Mouse (Mus musculus) MEL (cell line): ENCODE data around the gene Alad. TPM values are rescaled to one million over a fixed set of nuclear protein-coding genes. Genes with fewer than 3 reads are reported as not detected.

Experiments used
- DNase-seq: peaks from one replicate; pipeline ENCODE4 v3.0.0; 2011; ENCODE audit warnings: low read depth, low spot score
- H3K27ac ChIP-seq: 2 replicates; pipeline ENCODE4 v1.5.1; 2012; ENCODE audit warnings: low read depth, mild to moderate bottlenecking, control low read depth, low read length, moderate library complexity; ENCODE audit not compliant: control insufficient read depth
- H3K27me3 ChIP-seq, 2 experiments: fragments of 150-350 bp in 1 of 2; sonication (generic) in 1 of 2; 2 replicates each; pipeline ENCODE4 v1.6.1; 2012; ENCODE audit warnings: low read length in 2 of 2, mild to moderate bottlenecking in 2 of 2, improper control_type of control experiment in 1 of 2, moderate library complexity in 1 of 2; ENCODE audit not compliant: insufficient read depth in 2 of 2, control insufficient read depth in 1 of 2
- H3K36me3 ChIP-seq, 2 experiments: 2 replicates each; pipeline ENCODE4 v1.6.1; 2012 to 2014; ENCODE audit warnings: low read length in 2 of 2, improper control_type of control experiment in 1 of 2, inconsistent platforms in 1 of 2, mild to moderate bottlenecking in 1 of 2; ENCODE audit not compliant: insufficient read depth in 2 of 2, control insufficient read depth in 1 of 2
- H3K4me1 ChIP-seq, 2 experiments: fragments of 150-350 bp in 1 of 2; sonication (generic) in 1 of 2; 2 replicates each; pipeline ENCODE4 v1.6.1; 2012; ENCODE audit warnings: low read length in 2 of 2, improper control_type of control experiment in 1 of 2, mild to moderate bottlenecking in 1 of 2; ENCODE audit not compliant: insufficient read depth in 2 of 2, control insufficient read depth in 1 of 2
- H3K4me3 ChIP-seq, 2 experiments: fragments of 150-350 bp in 1 of 2; sonication (generic) in 1 of 2; 2 replicates each; pipeline ENCODE4 v1.5.1; 2012; ENCODE audit warnings: low read depth in 2 of 2, low read length in 2 of 2, mild to moderate bottlenecking in 2 of 2, moderate library complexity in 2 of 2, control low read depth in 1 of 2, improper control_type of control experiment in 1 of 2; ENCODE audit not compliant: control insufficient read depth in 1 of 2, insufficient read depth in 1 of 2
- H3K79me2 ChIP-seq: 2 replicates; pipeline ENCODE4 v1.6.1; 2012; ENCODE audit warnings: mild to moderate bottlenecking, low read length, moderate library complexity; ENCODE audit not compliant: control insufficient read depth, poor library complexity, insufficient read depth
- H3K9ac ChIP-seq: 2 replicates; pipeline ENCODE4 v1.6.1; 2012; ENCODE audit warnings: low read depth, mild to moderate bottlenecking, control low read depth, low read length, moderate library complexity; ENCODE audit not compliant: control insufficient read depth, poor library complexity, severe bottlenecking
- H3K9me3 ChIP-seq: fragments of 150-350 bp; sonication (generic); replicated peaks from 2 replicates; pipeline ENCODE4 v1.6.1; 2012; ENCODE audit warnings: mild to moderate bottlenecking, low read length, improper control_type of control experiment, moderate library complexity; ENCODE audit not compliant: insufficient read depth
- CHD2 ChIP-seq: IDR thresholded peaks from 2 replicates; pipeline ENCODE4 v1.6.1; 2011; ENCODE audit warnings: low read length, improper control_type of control experiment
- CTCF ChIP-seq, 3 experiments: IDR thresholded peaks in 2 of 3; conservative IDR thresholded peaks in 1 of 3; 2 replicates each; pipeline ENCODE4 v1.5.1; 2011 to 2012; ENCODE audit warnings: low read length in 3 of 3, low read depth in 2 of 3, mild to moderate bottlenecking in 2 of 3, improper control_type of control experiment in 1 of 3, inconsistent platforms in 1 of 3, mixed read lengths in 1 of 3, moderate library complexity in 1 of 3; ENCODE audit not compliant: control insufficient read depth in 1 of 3, insufficient read depth in 1 of 3, poor library complexity in 1 of 3, severe bottlenecking in 1 of 3
- ELF1 ChIP-seq: IDR thresholded peaks from 2 replicates; pipeline ENCODE4 v1.6.1; 2014; ENCODE audit warnings: low read depth, mild to moderate bottlenecking, inconsistent platforms, low read length, improper control_type of control experiment, moderate library complexity
- ETS1 ChIP-seq: IDR thresholded peaks from 2 replicates; pipeline ENCODE4 v1.6.1; 2012; ENCODE audit warnings: low read depth, mild to moderate bottlenecking, inconsistent platforms, low read length, improper control_type of control experiment, moderate library complexity
- MAFK ChIP-seq: IDR thresholded peaks from 2 replicates; pipeline ENCODE4 v1.6.1; 2011; ENCODE audit warnings: low read depth, mild to moderate bottlenecking, low read length, improper control_type of control experiment, borderline replicate concordance
- MAZ ChIP-seq: IDR thresholded peaks from 2 replicates; pipeline ENCODE4 v1.6.1; 2012; ENCODE audit warnings: low read depth, mild to moderate bottlenecking, inconsistent platforms, low read length, improper control_type of control experiment
- MEF2A ChIP-seq: IDR thresholded peaks from 2 replicates; pipeline ENCODE4 v1.6.1; 2014; ENCODE audit warnings: low read depth, mild to moderate bottlenecking, inconsistent platforms, low read length, improper control_type of control experiment; ENCODE audit not compliant: poor library complexity, insufficient replicate concordance, severe bottlenecking; ENCODE audit errors: extremely low read depth
- NELFE ChIP-seq: IDR thresholded peaks from 2 replicates; pipeline ENCODE4 v1.6.1; 2011; ENCODE audit warnings: low read depth, low read length, improper control_type of control experiment
- NRF1 ChIP-seq: IDR thresholded peaks from 2 replicates; pipeline ENCODE4 v1.6.1; 2014; ENCODE audit warnings: low read depth, mild to moderate bottlenecking, inconsistent platforms, low read length, improper control_type of control experiment, moderate library complexity; ENCODE audit not compliant: poor library complexity, insufficient read depth, severe bottlenecking
- POLR2A ChIP-seq, 2 experiments: IDR thresholded peaks; 2 replicates each; pipeline ENCODE4 v1.6.1; 2011 to 2012; ENCODE audit warnings: low read length in 2 of 2, mild to moderate bottlenecking in 2 of 2, control low read depth in 1 of 2, improper control_type of control experiment in 1 of 2, low read depth in 1 of 2, moderate library complexity in 1 of 2; ENCODE audit not compliant: control insufficient read depth in 1 of 2, insufficient read depth in 1 of 2, poor library complexity in 1 of 2
- POLR2AphosphoS5 ChIP-seq: IDR thresholded peaks from 2 replicates; pipeline ENCODE4 v1.6.1; 2012; ENCODE audit warnings: low read depth, borderline replicate concordance, mild to moderate bottlenecking, inconsistent platforms, low read length, moderate library complexity, mixed read lengths
- RAD21 ChIP-seq: IDR thresholded peaks from 2 replicates; pipeline ENCODE4 v1.6.1; 2011; ENCODE audit warnings: mild to moderate bottlenecking, low read depth, low read length, improper control_type of control experiment
- RCOR1 ChIP-seq: IDR thresholded peaks from 2 replicates; pipeline ENCODE4 v1.6.1; 2012; ENCODE audit warnings: low read depth, mild to moderate bottlenecking, inconsistent platforms, low read length, improper control_type of control experiment
- SIN3A ChIP-seq: IDR thresholded peaks from 2 replicates; pipeline ENCODE4 v1.6.1; 2012; ENCODE audit warnings: low read length, improper control_type of control experiment, inconsistent platforms
- SMC3 ChIP-seq: IDR thresholded peaks from 2 replicates; pipeline ENCODE4 v1.6.1; 2011; ENCODE audit warnings: low read depth, low read length, improper control_type of control experiment
- UBTF ChIP-seq: IDR thresholded peaks from 2 replicates; pipeline ENCODE4 v1.6.1; 2012; ENCODE audit warnings: low read depth, mild to moderate bottlenecking, inconsistent platforms, low read length, improper control_type of control experiment, moderate library complexity, borderline replicate concordance; ENCODE audit not compliant: insufficient read depth
- USF2 ChIP-seq, 2 experiments: IDR thresholded peaks; 2 replicates each; pipeline ENCODE4 v1.6.1; 2011 to 2012; ENCODE audit warnings: improper control_type of control experiment in 2 of 2, low read length in 2 of 2, borderline replicate concordance in 1 of 2, inconsistent platforms in 1 of 2, low read depth in 1 of 2, mild to moderate bottlenecking in 1 of 2; ENCODE audit not compliant: insufficient read depth in 1 of 2
- ZC3H11A ChIP-seq: IDR thresholded peaks from 2 replicates; pipeline ENCODE4 v1.6.1; 2012; ENCODE audit warnings: low read depth, mild to moderate bottlenecking, inconsistent platforms, low read length, improper control_type of control experiment
- polyA plus RNA-seq, 2 experiments: library from polyadenylated mRNA; stranded (reverse) in 1 of 2; unstranded in 1 of 2; fragments of >175 nt in 1 of 2; fragments of >200 nt in 1 of 2; gene quantifications; 2 replicates each; pipeline versions ENCODE4 v1.2.1 to v1.2.4; 2012; ENCODE audit warnings: low replicate concordance in 2 of 2, low read depth in 1 of 2; ENCODE audit not compliant: insufficient read length in 2 of 2, insufficient read depth in 1 of 2, missing spikeins in 1 of 2
- total RNA-seq: library from RNA; depleted of rRNA; stranded (reverse); fragments of 300-350 nt; gene quantifications from 2 replicates; pipeline ENCODE4 v1.2.3, GENCODE M21; 2012

Gene Alad
- total and polyA plus RNA-seq, 3 experiments: 213 to 386 TPM; not detected in 1

DNA sequence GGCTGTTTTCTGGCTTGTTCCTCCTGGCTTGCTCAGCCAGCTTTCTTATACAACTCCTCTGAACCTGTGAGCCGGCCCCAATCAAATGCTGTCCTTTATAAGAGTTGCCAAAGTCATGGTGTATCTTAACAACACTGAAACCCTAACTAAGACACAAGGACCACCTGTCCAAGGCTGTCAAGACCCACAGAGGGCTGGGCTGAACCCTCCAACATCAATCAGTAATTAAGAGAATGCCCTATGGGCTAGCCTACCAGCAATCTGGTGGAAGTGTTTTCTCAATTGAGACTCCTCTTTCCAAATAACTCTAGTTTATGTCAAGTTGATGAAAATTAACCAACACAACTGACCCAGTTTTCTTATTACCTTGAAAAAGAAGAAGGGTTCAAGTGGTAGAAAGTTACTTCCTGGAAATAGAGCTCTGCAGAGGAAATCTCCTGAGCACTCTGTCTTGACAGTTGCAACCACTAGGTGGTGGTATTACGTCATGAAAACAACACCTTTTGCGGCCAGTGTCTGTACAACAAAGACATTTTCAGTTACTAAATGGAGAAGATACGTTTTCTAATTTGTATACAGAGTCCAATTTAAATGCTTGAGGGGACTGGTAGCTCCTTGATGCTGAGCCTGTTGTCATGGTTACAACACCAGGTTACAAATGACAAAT, 41.4 kb upstream of the Alad start:
- H3K27ac ChIP-seq: no peak overlapping the region
- peaks cover 0 to 5% of the 10 kb centered on the region in 2 experiments; a peak in 1 of 4 replicates for H3K36me3 ChIP-seq
- H3K27me3 ChIP-seq: no peaks in the 10 kb centered on the region
- no peak overlapping the region for H3K9ac ChIP-seq
- H3K79me2 ChIP-seq: no peaks in the 10 kb centered on the region
- peak; percentile 83 for DNase-seq
- H3K4me3 ChIP-seq: no peak overlapping the region
- no peaks in the 10 kb centered on the region for H3K9me3 ChIP-seq
- H3K4me1 ChIP-seq: peaks cover 0 to 3% of the 10 kb centered on the region in 2 experiments; a peak in 2 of 4 replicates
- peak; percentile 56 to 91 (median 62) for TF ChIP-seq CTCF (IDR thresholded peaks at IDR 0.05 in 2 of 3, conservative IDR thresholded peaks at IDR 0.05 in 1 of 3; ENCODE audit: control insufficient read depth in 1 of 3, insufficient read depth in 1 of 3, low read depth in 2 of 3, low read length in 3 of 3, poor library complexity in 1 of 3, severe bottlenecking in 1 of 3)
- no peak for TF ChIP-seq ETS1
- peak; percentile 90 for TF ChIP-seq RAD21
- TF ChIP-seq SIN3A: no peak
- TF ChIP-seq POLR2A (IDR thresholded peaks at IDR 0.05; ENCODE audit: control insufficient read depth in 1 of 2, insufficient read depth in 1 of 2, low read depth in 1 of 2, low read length in 2 of 2, poor library complexity in 1 of 2): no peak
- TF ChIP-seq SMC3: peak; percentile 73
- TF ChIP-seq NRF1: no peak
- no peak for TF ChIP-seq UBTF
- TF ChIP-seq POLR2AphosphoS5: no peak
- peak; percentile 73 for TF ChIP-seq ZC3H11A
- TF ChIP-seq RCOR1: no peak
- TF ChIP-seq USF2 (IDR thresholded peaks at IDR 0.05; ENCODE audit: borderline replicate concordance in 1 of 2, insufficient read depth in 1 of 2, low read depth in 1 of 2, low read length in 2 of 2): no peak
- TF ChIP-seq ELF1: peak; percentile 29; the same call in 1 of the 2 replicates

DNA sequence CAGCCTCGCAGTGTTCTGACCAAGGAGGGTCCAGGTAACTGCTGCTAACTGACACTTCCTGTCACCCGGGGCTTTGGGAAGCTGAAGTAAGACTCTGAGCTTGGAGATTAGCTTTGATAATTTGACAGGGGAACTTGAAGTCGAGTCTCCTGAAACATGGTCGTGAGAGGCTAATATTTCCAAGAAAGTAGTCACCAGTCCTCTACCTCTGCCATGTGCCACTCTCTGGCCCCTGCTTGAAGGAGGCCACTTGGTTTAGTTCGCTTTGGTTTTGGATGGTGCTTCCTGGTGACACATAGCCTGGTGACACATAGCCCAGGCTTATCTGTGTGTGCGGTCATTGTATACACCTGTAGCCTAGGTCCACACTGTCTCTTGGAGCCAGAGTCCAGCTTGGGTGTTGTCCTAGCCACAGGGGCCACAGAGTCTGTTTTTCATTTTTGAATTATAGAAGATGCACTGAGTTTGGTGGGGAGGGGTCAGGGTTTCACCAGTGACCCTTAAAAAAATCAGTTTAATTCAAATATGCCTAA, 40.1 kb upstream of the Alad start, which contains the start of gene Rgs3:
TSS of gene Rgs3 (plus strand) at position 51 of the 533 bp plus-strand sequence.
- H3K27ac ChIP-seq: no peak within 1 kb of the TSS
- no peak within 1 kb of the TSS for H3K9ac ChIP-seq
- H3K36me3 ChIP-seq: peaks cover 0 to 5% of the 10 kb centered on the region in 2 experiments; a peak in 1 of 4 replicates
- H3K4me1 ChIP-seq: peaks cover 0 to 3% of the 10 kb centered on the region in 2 experiments; a peak in 2 of 4 replicates
- H3K79me2 ChIP-seq: no peaks in the 10 kb centered on the region
- DNase-seq: no peak
- no peak for TF ChIP-seq NELFE
- TF ChIP-seq POLR2AphosphoS5: no peak
- no peak for TF ChIP-seq MAZ
- no peak for TF ChIP-seq MAFK
- no peak for TF ChIP-seq ETS1
- TF ChIP-seq CHD2: no peak
- no peak for TF ChIP-seq MEF2A
- no peaks in the 10 kb centered on the region for H3K27me3 ChIP-seq
- H3K9me3 ChIP-seq: no peaks in the 10 kb centered on the region
- H3K4me3 ChIP-seq: no peak within 1 kb of the TSS
